Mouse (Mus musculus) c-Kit-positive CD71-positive TER-119-positive erythroid progenitor cells, embryonic 14.5 days (primary cell): ENCODE measurements at regions not wholly inside any gene's neighbourhood (a gene's known extent, or its start where the extent isn't known, plus 50 kb on each side); places are given as distances from the start of the nearest gene placed in this dataset.

Experiments used
- DNase-seq: peaks from one replicate; pipeline ENCODE4 v3.0.0-alpha.2; 2013; ENCODE audit warnings: low spot score

GRCm38 (mm10) chr8:86428998-86429651, 151.4 kb downstream of the Abcc12 start:
- DNase-seq: no peak

GRCm38 (mm10) chr8:86428131-86428530, 152.4 kb downstream of the Abcc12 start:
- no peak for DNase-seq

- no peak for DNase-seq
Measured at GRCm38 (mm10) chr8:86426056-86426455, 154.4 kb downstream of the Abcc12 start.

- no peak for DNase-seq
Measured at GRCm38 (mm10) chr8:86425382-86425781, 155.1 kb downstream of the Abcc12 start.

GRCm38 (mm10) chr8:86419059-86419651, 161.3 kb downstream of the Abcc12 start:
- DNase-seq: no peak

GRCm38 (mm10) chr8:86418414-86418981, 162.0 kb downstream of the Abcc12 start:
- DNase-seq: no peak

- no peak for DNase-seq
Measured at GRCm38 (mm10) chr8:86415208-86415607, 165.3 kb downstream of the Abcc12 start.

- no peak for DNase-seq
Measured at GRCm38 (mm10) chr8:86411232-86411631, 169.3 kb downstream of the Abcc12 start.

GRCm38 (mm10) chr8:86406196-86406595, 174.3 kb downstream of the Abcc12 start:
- no peak for DNase-seq

- DNase-seq: no peak
Measured at GRCm38 (mm10) chr8:86403434-86403833, 177.1 kb downstream of the Abcc12 start.

GRCm38 (mm10) chr8:86401946-86402345, 178.5 kb downstream of the Abcc12 start:
- no peak for DNase-seq

GRCm38 (mm10) chr8:86395121-86395520, 185.4 kb downstream of the Abcc12 start:
- DNase-seq: no peak

GRCm38 (mm10) chr8:86393835-86394234, 186.7 kb downstream of the Abcc12 start:
- DNase-seq: no peak

- no peak for DNase-seq
Measured at GRCm38 (mm10) chr8:86393374-86393773, 187.1 kb downstream of the Abcc12 start.

GRCm38 (mm10) chr8:86390715-86391114, 189.8 kb downstream of the Abcc12 start:
- DNase-seq: no peak

GRCm38 (mm10) chr8:86389690-86390671, 190.5 kb downstream of the Abcc12 start:
- DNase-seq: no peak

- no peak for DNase-seq
Measured at GRCm38 (mm10) chr8:86385236-86385635, 195.2 kb downstream of the Abcc12 start.

- DNase-seq: no peak
Measured at GRCm38 (mm10) chr8:86381977-86382376, 198.5 kb downstream of the Abcc12 start.

GRCm38 (mm10) chr8:86368062-86368461, 212.4 kb downstream of the Abcc12 start:
- no peak for DNase-seq

GRCm38 (mm10) chr8:86366636-86367035, 213.8 kb downstream of the Abcc12 start:
- no peak for DNase-seq

- no peak for DNase-seq
Measured at GRCm38 (mm10) chr8:86365726-86366125, 214.8 kb downstream of the Abcc12 start.

- DNase-seq: peak; percentile 1
Measured at GRCm38 (mm10) chr8:86364898-86365297, 215.6 kb downstream of the Abcc12 start.
